In the genomic region with DNA sequence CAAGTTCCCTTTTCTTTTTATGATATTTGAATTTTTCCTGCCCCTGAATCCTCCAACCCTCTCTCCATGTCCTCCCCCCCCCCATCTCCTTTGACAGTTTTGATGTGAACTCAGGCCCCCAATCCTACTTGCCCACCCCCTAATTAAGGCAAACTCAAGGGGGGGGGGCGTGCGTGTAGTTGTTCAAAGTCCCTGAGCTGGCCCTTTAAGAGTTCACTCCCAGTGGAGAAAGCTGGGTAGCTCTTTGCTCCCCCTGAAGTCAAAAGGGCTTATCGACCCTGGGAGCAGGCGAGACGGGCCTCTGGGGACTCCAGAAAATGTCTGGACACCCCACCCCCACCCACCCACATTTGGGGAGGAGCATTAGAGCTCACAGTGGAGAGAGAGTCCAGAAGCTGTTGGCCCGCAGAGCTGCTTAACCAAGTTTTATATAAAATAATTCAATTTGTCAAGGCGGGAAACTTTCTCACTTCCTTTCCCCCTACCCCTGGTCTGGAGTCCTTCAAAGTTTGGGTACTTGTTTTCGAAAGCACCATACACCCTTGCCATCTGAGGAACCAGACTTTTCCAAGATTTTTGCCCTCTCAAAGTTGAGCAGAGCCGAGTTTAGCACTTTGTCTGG, we compare ENCODE assay signal across 19 mouse cellular contexts. TPM values are rescaled to one million over a fixed set of nuclear protein-coding genes. Genes with fewer than 3 reads are reported as not detected.
DNase-seq lines count a peak whose midpoint lies in the region; ATAC-seq lines count a peak whose summit lies in the region.
"Had no signal": no experiment of that assay in that cellular context is flagged by ENCODE, and none has a peak within 500 bp of the region (broad histone marks: within the 10 kb centered on the region; RNA-seq: fewer than 3 reads in every experiment).

No protein-coding gene starts in this region.

- peak overlapping the region; percentile 72 for H3K4me3 ChIP-seq in hindbrain, embryonic 10.5 days
- peak overlapping the region; percentile 67 for H3K4me3 ChIP-seq in midbrain, embryonic 12.5 days
- H3K4me3 ChIP-seq: heart, embryonic 12.5 days; limb, embryonic 13.5 days had no signal

- intact Hi-C loops in left cerebral cortex, postnatal 36 days (cut with DNase I) = no loop called here

- H3K9me3 ChIP-seq in hindbrain, embryonic 10.5 days = no peaks in the 10 kb centered on the region
- H3K9me3 ChIP-seq in midbrain, embryonic 12.5 days = no peaks in the 10 kb centered on the region
- H3K9me3 ChIP-seq: heart, embryonic 12.5 days; limb, embryonic 13.5 days had no signal

- peak; percentile 6 for DNase-seq in retina, embryonic 14.5 days (ENCODE audit: low spot score)
- DNase-seq in retina, postnatal 1 day = no peak
- peak; percentile 74 for DNase-seq in hindbrain, embryonic 10.5 days (ENCODE audit: low spot score)
- DNase-seq in right cerebral cortex, postnatal 36 days (ENCODE audit: low spot score in 2 of 2) = no peak
- DNase-seq in left cerebral cortex, postnatal 36 days (ENCODE audit: low spot score in 2 of 2) = no peak
- DNase-seq: cerebellum, adult 18-20 months; kidney, adult 18-20 months; kidney, postnatal 4 days; layer of hippocampus, postnatal 36 days; lung, postnatal 36 days; thymus, postnatal 36 days had no signal

- H3K27me3 ChIP-seq in hindbrain, embryonic 10.5 days (ENCODE audit: insufficient read depth, poor library complexity, severe bottlenecking) = peaks cover 97% of the 10 kb centered on the region
- H3K27me3 ChIP-seq in midbrain, embryonic 12.5 days = peaks cover 89% of the 10 kb centered on the region

- H3K27ac ChIP-seq in hindbrain, embryonic 10.5 days = peak overlapping the region; percentile 95
- H3K27ac ChIP-seq in midbrain, embryonic 12.5 days (replicated peaks) = peak overlapping the region; percentile 92
- H3K27ac ChIP-seq: limb, embryonic 13.5 days had no signal

- ATAC-seq in midbrain, embryonic 12.5 days (ENCODE audit: low FRiP score, low read depth) = peak; percentile 52
- ATAC-seq in erythroblast, adult 5-6 weeks (replicated peaks; ENCODE audit: low FRiP score, poor library complexity, severe bottlenecking) = no peak

- peaks cover 15% of the 10 kb centered on the region for H3K36me3 ChIP-seq in hindbrain, embryonic 10.5 days
- no peaks in the 10 kb centered on the region for H3K36me3 ChIP-seq in midbrain, embryonic 12.5 days
- H3K36me3 ChIP-seq: heart, embryonic 12.5 days; limb, embryonic 13.5 days had no signal

- WGBS in hindbrain, embryonic 10.5 days = under 1% methylated on average over 9 of the region's 9 CpGs
- 1% methylated on average over 9 of the region's 9 CpGs for WGBS in midbrain, embryonic 12.5 days

- H3K9ac ChIP-seq in midbrain, embryonic 12.5 days (replicated peaks) = peak overlapping the region; percentile 37
- H3K9ac ChIP-seq: heart, embryonic 12.5 days; limb, embryonic 13.5 days had no signal

- H3K4me2 ChIP-seq in midbrain, embryonic 12.5 days (replicated peaks) = peak overlapping the region; percentile 72
- H3K4me2 ChIP-seq: heart, embryonic 12.5 days; limb, embryonic 13.5 days had no signal

- H3K4me1 ChIP-seq in hindbrain, embryonic 10.5 days (replicated peaks) = peaks cover 73% of the 10 kb centered on the region
- peaks cover 20% of the 10 kb centered on the region for H3K4me1 ChIP-seq in midbrain, embryonic 12.5 days

RNA-seq across cellular contexts. Expression of a gene that starts 1.5 kb away (rescaled TPM):
- polyA plus RNA-seq in hindbrain, embryonic 10.5 days (2016; fragmentation: Nextera tagmentation; extraction: Ambion mirVana) = 47.6 and 54.6 TPM in 2 replicates
- 53.6 and 61.9 TPM in 2 replicates for polyA plus RNA-seq in midbrain, embryonic 12.5 days (2016; fragmentation: Nextera tagmentation; extraction: Ambion mirVana)
- not detected for total RNA-seq in left cerebral cortex, postnatal 36 days (2021)
- not detected in 2 replicates for total RNA-seq in erythroblast, adult 5-6 weeks (2015; ENCODE audit: low replicate concordance)
- total RNA-seq in erythroblast, adult 5-6 weeks (2017; ENCODE audit: low replicate concordance) = not detected in 2 replicates
- total RNA-seq: adrenal gland, adult 18-20 months; common myeloid progenitor, adult 5-6 weeks; hematopoietic stem cell, adult 5-6 weeks; layer of hippocampus, postnatal 36 days had no signal
- polyA plus RNA-seq: liver, embryonic 16.5 days had no signal

Comparison
In these comparisons a context has a peak if more than half of its experiments do, and no peak if none do; other contexts are left out.
1. DNase-seq: peak in retina, embryonic 14.5 days (single experiment) and hindbrain, embryonic 10.5 days (single experiment); none in retina, postnatal 1 day (single experiment), right cerebral cortex, postnatal 36 days (0 of 2) and left cerebral cortex, postnatal 36 days (0 of 2).